Comparison of ENCODE assay signal across 7 mouse cellular contexts in the genomic region with DNA sequence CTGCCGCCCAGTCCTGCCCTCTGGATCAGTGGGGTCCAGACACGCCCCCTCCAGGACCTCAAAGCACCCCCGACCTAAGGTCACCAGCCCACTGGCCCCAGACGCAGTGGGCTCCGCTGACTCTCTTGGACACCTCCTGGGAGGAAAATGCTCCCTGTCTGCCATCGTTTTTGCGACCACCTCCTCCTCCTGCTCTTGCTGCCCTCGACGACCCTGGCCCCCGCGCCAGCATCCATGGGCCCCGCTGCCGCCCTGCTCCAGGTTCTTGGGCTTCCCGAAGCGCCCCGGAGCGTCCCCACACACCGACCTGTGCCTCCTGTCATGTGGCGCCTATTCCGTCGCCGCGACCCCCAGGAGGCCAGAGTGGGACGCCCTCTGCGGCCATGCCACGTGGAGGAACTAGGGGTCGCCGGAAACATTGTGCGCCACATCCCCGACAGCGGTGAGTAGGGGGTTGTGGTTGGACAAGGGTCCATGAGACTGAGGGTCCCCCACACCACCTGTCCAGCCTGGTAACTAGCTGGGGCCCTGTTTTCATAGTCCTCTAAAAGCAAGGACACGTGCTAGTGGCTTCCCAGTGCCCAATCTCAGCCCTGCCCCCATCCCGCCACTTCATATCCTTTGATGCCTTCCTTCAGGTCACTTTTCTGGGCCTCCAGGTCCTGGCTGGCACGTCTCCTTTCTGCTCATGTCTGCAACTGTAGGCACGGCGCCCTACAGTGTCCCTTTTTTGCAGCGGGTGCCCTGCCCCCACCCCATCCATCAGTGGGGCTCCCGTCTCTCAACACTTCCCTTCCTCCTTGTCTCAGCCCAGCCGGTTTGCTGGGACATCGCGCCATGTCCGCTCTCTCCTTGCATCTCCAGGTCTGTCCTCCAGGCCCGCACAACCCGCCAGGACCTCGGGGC. TPM values are rescaled to one million over a fixed set of nuclear protein-coding genes. Genes with fewer than 3 reads are reported as not detected.
DNase-seq lines count a peak whose midpoint lies in the region; ATAC-seq and TF ChIP-seq lines count a peak whose summit lies in the region.

No protein-coding gene starts in this region.

- H3K9me3 ChIP-seq in lung, embryonic 14.5 days (ENCODE audit: low read depth, low read length): no peaks in the 10 kb centered on the region
- H3K9me3 ChIP-seq in forebrain, embryonic 10.5 days: no peaks in the 10 kb centered on the region
- H3K9me3 ChIP-seq in limb, embryonic 10.5 days (replicated peaks): no peaks in the 10 kb centered on the region

- WGBS in lung, embryonic 14.5 days: 7% methylated on average over 45 of the region's 45 CpGs
- WGBS in lung, adult 2 months: 24% methylated on average over 45 of the region's 45 CpGs
- WGBS in forebrain, embryonic 10.5 days: 4% methylated on average over 45 of the region's 45 CpGs
- WGBS in limb, embryonic 10.5 days: 2% methylated on average over 45 of the region's 45 CpGs

- H3K4me3 ChIP-seq in lung, embryonic 14.5 days (ENCODE audit: low read depth, low read length): peak overlapping the region; percentile 10
- no peak overlapping the region for H3K4me3 ChIP-seq in lung, adult 2 months (replicated peaks; ENCODE audit: extremely low read depth, low read depth, low read length)
- H3K4me3 ChIP-seq in forebrain, embryonic 10.5 days: peak overlapping the region; percentile 40
- H3K4me3 ChIP-seq in limb, embryonic 10.5 days: peak overlapping the region; percentile 39

- peak overlapping the region; percentile 50 for H3K4me2 ChIP-seq in lung, embryonic 14.5 days

- DNase-seq in lung, embryonic 14.5 days: no peak
- no peak for DNase-seq in lung, adult 2 months
- peak; percentile 53 for DNase-seq in forebrain, embryonic 10.5 days (ENCODE audit: extremely low spot score, low spot score)
- peak; percentile 82 for DNase-seq in limb, embryonic 10.5 days (ENCODE audit: low spot score)
- DNase-seq in retina, embryonic 14.5 days (ENCODE audit: low spot score): peak; percentile 43
- DNase-seq in c-Kit-positive CD71-positive TER-119-positive erythroid progenitor cells, embryonic 14.5 days (ENCODE audit: low spot score): no peak
- DNase-seq in urinary bladder, adult 2 months (ENCODE audit: low spot score): no peak

- peak overlapping the region; percentile 29 for H3K9ac ChIP-seq in lung, embryonic 14.5 days

- no peak overlapping the region for H3K27ac ChIP-seq in lung, embryonic 14.5 days (ENCODE audit: low read depth)
- H3K27ac ChIP-seq in forebrain, embryonic 10.5 days: peak overlapping the region; percentile 45
- H3K27ac ChIP-seq in limb, embryonic 10.5 days: peak overlapping the region; percentile 82

- no peaks in the 10 kb centered on the region for H3K27me3 ChIP-seq in lung, embryonic 14.5 days (ENCODE audit: insufficient read depth, low read length)
- peaks cover 35% of the 10 kb centered on the region for H3K27me3 ChIP-seq in forebrain, embryonic 10.5 days (ENCODE audit: poor library complexity, severe bottlenecking)
- H3K27me3 ChIP-seq in limb, embryonic 10.5 days (ENCODE audit: low read depth, poor library complexity, severe bottlenecking): peaks cover 11% of the 10 kb centered on the region; the same call in 1 of the 2 replicates

- TF ChIP-seq POLR2A in lung, adult 2 months (IDR thresholded peaks at IDR 0.05; ENCODE audit: borderline replicate concordance, extremely low read depth, low read depth, low read length): no peak

- peaks cover 13% of the 10 kb centered on the region for H3K4me1 ChIP-seq in lung, embryonic 14.5 days (ENCODE audit: insufficient read depth)
- no peaks in the 10 kb centered on the region for H3K4me1 ChIP-seq in lung, adult 2 months (ENCODE audit: control insufficient read depth, insufficient read depth, low read length)
- peaks cover 45% of the 10 kb centered on the region for H3K4me1 ChIP-seq in forebrain, embryonic 10.5 days
- H3K4me1 ChIP-seq in limb, embryonic 10.5 days: peaks cover 42% of the 10 kb centered on the region

- TF ChIP-seq CTCF in lung, embryonic 14.5 days (IDR thresholded peaks at IDR 0.05; ENCODE audit: low read depth): no peak
- no peak for TF ChIP-seq CTCF in lung, adult 2 months (IDR thresholded peaks at IDR 0.05; ENCODE audit: insufficient read depth, low read length)

- peaks cover 44% of the 10 kb centered on the region for H3K36me3 ChIP-seq in lung, embryonic 14.5 days (ENCODE audit: insufficient read depth)
- H3K36me3 ChIP-seq in forebrain, embryonic 10.5 days (replicated peaks): peaks cover 76% of the 10 kb centered on the region
- peaks cover 58% of the 10 kb centered on the region for H3K36me3 ChIP-seq in limb, embryonic 10.5 days

- peak; percentile 47 for ATAC-seq in lung, embryonic 14.5 days (ENCODE audit: insufficient read depth)

RNA-seq across cellular contexts. Expression of a gene that starts 0.5 kb away (rescaled TPM):
- 2.4 and 4.2 TPM in 2 replicates for polyA plus RNA-seq in lung, embryonic 14.5 days (2014; fragmentation: Nextera tagmentation; extraction: Ambion mirVana)
- 1.1 and 1.5 TPM in 2 replicates for polyA plus RNA-seq in lung, adult 2 months (2012; rRNA removed)
- polyA plus RNA-seq in forebrain, embryonic 10.5 days (2016; fragmentation: Nextera tagmentation; extraction: Ambion mirVana): 3.7 and 4.6 TPM in 2 replicates
- polyA plus RNA-seq in limb, embryonic 10.5 days (2016; fragmentation: Nextera tagmentation; extraction: Ambion mirVana): 7.9 and 13.8 TPM in 2 replicates
- 0.74 and 1.3 TPM in 2 replicates for polyA plus RNA-seq in urinary bladder, adult 2 months (2012; rRNA removed)

RNA-seq across cellular contexts. Expression of a gene that starts 14.5 kb away (rescaled TPM):
- polyA plus RNA-seq in lung, embryonic 14.5 days (2014; fragmentation: Nextera tagmentation; extraction: Ambion mirVana): 2.7 and 3.6 TPM in 2 replicates
- 2.7 TPM in 2 replicates for polyA plus RNA-seq in lung, adult 2 months (2012; rRNA removed)
- 4.1 and 4.5 TPM in 2 replicates for polyA plus RNA-seq in forebrain, embryonic 10.5 days (2016; fragmentation: Nextera tagmentation; extraction: Ambion mirVana)
- 3.2 and 4.6 TPM in 2 replicates for polyA plus RNA-seq in limb, embryonic 10.5 days (2016; fragmentation: Nextera tagmentation; extraction: Ambion mirVana)
- 1.3 and 2.1 TPM in 2 replicates for polyA plus RNA-seq in urinary bladder, adult 2 months (2012; rRNA removed)

RNA-seq across cellular contexts. Expression of a gene that starts 23.0 kb away (rescaled TPM):
- 23.3 and 27.2 TPM in 2 replicates for polyA plus RNA-seq in lung, embryonic 14.5 days (2014; fragmentation: Nextera tagmentation; extraction: Ambion mirVana)
- 35.8 and 36.7 TPM in 2 replicates for polyA plus RNA-seq in lung, adult 2 months (2012; rRNA removed)
- 14.5 and 16.3 TPM in 2 replicates for polyA plus RNA-seq in forebrain, embryonic 10.5 days (2016; fragmentation: Nextera tagmentation; extraction: Ambion mirVana)
- polyA plus RNA-seq in limb, embryonic 10.5 days (2016; fragmentation: Nextera tagmentation; extraction: Ambion mirVana): 25.6 and 26.7 TPM in 2 replicates
- polyA plus RNA-seq in urinary bladder, adult 2 months (2012; rRNA removed): 16.4 and 30.5 TPM in 2 replicates

RNA-seq across cellular contexts. Expression of a gene that starts 27.8 kb away (rescaled TPM):
- 286 and 303 TPM in 2 replicates for polyA plus RNA-seq in lung, embryonic 14.5 days (2014; fragmentation: Nextera tagmentation; extraction: Ambion mirVana)
- polyA plus RNA-seq in lung, adult 2 months (2012; rRNA removed): 308 and 342 TPM in 2 replicates
- polyA plus RNA-seq in forebrain, embryonic 10.5 days (2016; fragmentation: Nextera tagmentation; extraction: Ambion mirVana): 286 and 300 TPM in 2 replicates
- 293 and 321 TPM in 2 replicates for polyA plus RNA-seq in limb, embryonic 10.5 days (2016; fragmentation: Nextera tagmentation; extraction: Ambion mirVana)
- 211 and 264 TPM in 2 replicates for polyA plus RNA-seq in urinary bladder, adult 2 months (2012; rRNA removed)

RNA-seq across cellular contexts. Expression of a gene that starts 27.8 kb away (rescaled TPM):
- 46.1 and 47.9 TPM in 2 replicates for polyA plus RNA-seq in lung, embryonic 14.5 days (2014; fragmentation: Nextera tagmentation; extraction: Ambion mirVana)
- 37.2 and 43.0 TPM in 2 replicates for polyA plus RNA-seq in lung, adult 2 months (2012; rRNA removed)
- polyA plus RNA-seq in forebrain, embryonic 10.5 days (2016; fragmentation: Nextera tagmentation; extraction: Ambion mirVana): 54.9 and 57.2 TPM in 2 replicates
- 58.9 and 59.4 TPM in 2 replicates for polyA plus RNA-seq in limb, embryonic 10.5 days (2016; fragmentation: Nextera tagmentation; extraction: Ambion mirVana)
- polyA plus RNA-seq in urinary bladder, adult 2 months (2012; rRNA removed): 35.1 and 35.2 TPM in 2 replicates

Comparison
In these comparisons a context has a peak if more than half of its experiments do, and no peak if none do; other contexts are left out.
1. DNase-seq: peak in forebrain, embryonic 10.5 days (single experiment), limb, embryonic 10.5 days (single experiment) and retina, embryonic 14.5 days (single experiment); none in lung, embryonic 14.5 days (single experiment), lung, adult 2 months (single experiment), c-Kit-positive CD71-positive TER-119-positive erythroid progenitor cells, embryonic 14.5 days (single experiment) and urinary bladder, adult 2 months (single experiment).